Mouse (Mus musculus) midbrain, embryonic 11.5 days (tissue): ENCODE measurements around the gene Dot1l. TPM values are rescaled to one million over a fixed set of nuclear protein-coding genes. Genes with fewer than 3 reads are reported as not detected.
"Not testable (repeated sequence)": the region's sequence is repeated elsewhere in the genome, so short reads cannot be mapped to it uniquely, and the experiment has no call there.

Source experiments
- ATAC-seq: fragments of 200-750 bp; cut with Nextera tagmentation; 2 replicates; pipeline ENCODE4 v1.8.0; 2017; ENCODE audit warnings: moderate TSS enrichment, moderate library complexity; ENCODE audit not compliant: low FRiP score
- DNase-seq: peaks from one replicate; pipeline ENCODE4 v3.0.0; 2015; ENCODE audit warnings: low spot score; ENCODE audit errors: missing footprints
- H3K27ac ChIP-seq: fragments of 300-500 bp; sonication (generic); 2 replicates; pipeline ENCODE4 v1.5.1; 2014; ENCODE audit warnings: low read depth, low read length
- H3K27me3 ChIP-seq: fragments of 300-500 bp; sonication (generic); 2 replicates; pipeline ENCODE4 v1.6.1; 2014; ENCODE audit warnings: mild to moderate bottlenecking, low read length, moderate library complexity, mixed read lengths; ENCODE audit not compliant: control insufficient read depth, insufficient read depth
- H3K36me3 ChIP-seq: fragments of 300-500 bp; sonication (generic); 2 replicates; pipeline ENCODE4 v1.6.1; 2014; ENCODE audit warnings: mild to moderate bottlenecking, low read length, moderate library complexity, mixed read lengths; ENCODE audit not compliant: control insufficient read depth, insufficient read depth
- H3K4me1 ChIP-seq: fragments of 300-500 bp; sonication (generic); 2 replicates; pipeline ENCODE4 v1.6.1; 2014; ENCODE audit warnings: low read length; ENCODE audit not compliant: control insufficient read depth, insufficient read depth
- H3K4me2 ChIP-seq: fragments of 300-500 bp; sonication (generic); 2 replicates; pipeline ENCODE4 v1.6.1; 2014; ENCODE audit warnings: mild to moderate bottlenecking, moderate library complexity
- H3K4me3 ChIP-seq: fragments of 300-500 bp; sonication (generic); 2 replicates; pipeline ENCODE4 v1.5.1; 2014; ENCODE audit warnings: low read depth, low read length
- H3K9ac ChIP-seq: fragments of 300-500 bp; sonication (generic); 2 replicates; pipeline ENCODE4 v1.6.1; 2014; ENCODE audit warnings: low read length
- H3K9me3 ChIP-seq: fragments of 300-500 bp; sonication (generic); 2 replicates; pipeline ENCODE4 v1.6.1; 2016; ENCODE audit warnings: low read length; ENCODE audit not compliant: control insufficient read depth
- WGBS: fragments of 180-500 bp; shearing (Covaris S2); extraction: QIAGEN DNeasy Blood & Tissue Kit; methylation state at CpG from one replicate; pipeline ENCODE4 v1.1.7; 2014; 5-methylcytosine and 5-hydroxymethylcytosine counted together
- polyA plus RNA-seq: library from polyadenylated mRNA; unstranded; fragments of >200 nt; fragmentation: Nextera tagmentation; extraction: Ambion mirVana; gene quantifications from 2 replicates; pipeline ENCODE4 v1.2.1, GENCODE M21; 2014

Dot1l gene
- polyA plus RNA-seq, 1 experiment from 2014 or later: 18.8 TPM

DNA sequence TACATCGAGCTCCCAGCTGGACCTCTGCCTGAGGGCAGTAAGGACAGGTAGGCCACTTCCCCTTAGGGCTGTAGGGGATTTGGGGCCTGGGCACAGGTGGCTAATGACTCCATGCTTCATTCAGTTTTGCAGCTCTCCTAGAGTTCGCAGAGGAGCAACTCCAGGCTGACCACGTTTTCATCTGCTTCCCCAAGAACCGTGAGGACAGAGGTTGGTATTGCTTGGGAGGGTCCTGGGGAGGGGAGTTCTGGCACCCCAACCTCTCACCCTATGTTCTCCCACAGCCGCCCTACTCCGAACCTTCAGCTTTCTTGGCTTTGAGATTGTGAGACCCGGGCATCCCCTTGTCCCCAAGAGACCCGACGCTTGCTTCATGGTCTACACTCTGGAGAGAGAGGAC is 73.6 kb downstream of the Dot1l start:
- H3K4me1 ChIP-seq: peaks cover 27% of the 10 kb centered on the region
- H3K27ac ChIP-seq, ATAC-seq, H3K4me2 ChIP-seq, H3K27me3 ChIP-seq, H3K9ac ChIP-seq, H3K36me3 ChIP-seq, H3K9me3 ChIP-seq, DNase-seq: not testable (repeated sequence)
- WGBS: 91% methylated on average over 9 of the region's 9 CpGs
- 0 out of 2 replicates have a peak overlapping the region, but pooled peaks have one; percentile 78 for H3K4me3 ChIP-seq

DNA sequence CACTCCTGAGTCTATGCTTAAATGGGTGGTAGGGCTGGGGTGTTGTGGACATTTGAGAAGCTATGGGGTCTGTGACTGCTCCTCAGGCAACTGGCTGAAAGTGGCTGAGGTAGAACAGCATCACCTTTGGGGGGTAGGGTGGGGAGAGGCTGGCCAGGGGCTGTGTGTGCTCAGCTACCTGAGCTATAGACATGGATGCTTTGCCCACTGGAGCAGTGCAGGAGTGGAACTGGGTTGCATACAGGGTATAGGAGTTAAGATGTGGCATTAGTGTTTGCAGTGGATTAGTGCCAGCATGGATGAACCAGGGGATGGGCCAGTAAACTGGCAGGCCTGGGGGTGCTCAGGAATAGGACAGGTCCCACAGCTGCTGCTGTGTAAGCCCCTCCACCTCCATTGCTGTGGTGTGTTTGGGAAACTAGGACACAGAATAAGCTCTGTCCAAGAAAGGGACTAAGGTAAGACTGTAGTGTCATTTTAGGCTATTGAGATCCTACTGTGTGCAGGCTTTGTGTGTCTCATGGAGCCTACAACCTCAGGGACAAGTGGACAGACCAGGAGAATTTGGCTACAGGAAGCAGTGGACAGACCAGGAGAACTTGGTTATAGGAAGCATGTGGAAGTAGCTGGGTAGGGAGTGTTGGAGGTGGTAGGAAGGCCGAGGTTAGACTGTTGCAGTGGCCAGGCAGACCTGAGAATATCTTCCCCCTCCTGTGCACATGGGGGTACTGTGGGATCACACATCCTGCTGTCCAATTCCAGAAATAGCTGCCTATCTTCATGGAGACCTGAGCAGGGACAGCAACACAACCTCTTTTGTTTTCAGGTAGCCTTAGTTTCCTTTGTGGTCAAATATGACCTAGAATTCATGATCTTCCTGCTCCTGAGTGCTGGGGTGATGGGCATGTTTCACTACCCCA is 74.6 kb downstream of the Dot1l start:
- Histone ChIP-seq H3K9ac (no peak overlapping the region), H3K4me2 (no peak overlapping the region), H3K27me3 (peaks cover 4% of the 10 kb centered on the region), H3K4me1 (peaks cover 27% of the 10 kb centered on the region), H3K36me3 (peaks cover 8% of the 10 kb centered on the region; the same call in 1 of the 2 replicates), H3K27ac (no peak overlapping the region), H3K9me3 (no peaks in the 10 kb centered on the region), H3K4me3 (0 out of 2 replicates have a peak overlapping the region, but pooled peaks have one; percentile 3)
- ATAC-seq (no peak), DNase-seq (no peak)
- 70% methylated on average over 1 of the region's 1 CpGs for WGBS

DNA sequence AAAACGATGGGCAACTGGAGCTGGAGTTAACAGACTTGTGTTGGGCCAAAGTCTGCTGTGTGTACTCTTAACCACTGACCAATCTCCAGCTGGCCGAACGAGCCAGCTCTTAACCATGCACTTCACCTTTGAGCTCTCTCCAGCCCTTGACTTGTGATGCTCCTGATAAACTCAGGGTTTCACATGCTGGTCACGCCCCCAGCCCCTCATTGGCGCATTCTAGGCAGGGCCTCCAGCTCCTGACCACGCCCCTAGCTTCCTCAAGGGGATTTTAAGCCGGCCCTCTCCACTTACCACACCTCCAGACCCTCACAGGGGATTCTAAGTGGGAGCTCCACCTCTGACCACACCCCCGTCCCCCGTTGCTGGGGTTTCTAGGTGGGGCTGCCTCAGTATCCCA is 76.1 kb downstream of the Dot1l start:
- no peaks in the 10 kb centered on the region for H3K9me3 ChIP-seq
- no peak overlapping the region for H3K4me2 ChIP-seq
- peaks cover 27% of the 10 kb centered on the region for H3K4me1 ChIP-seq
- ATAC-seq: 0 out of 2 replicates have a peak, but pooled peaks have one; percentile 3
- no peak overlapping the region for H3K9ac ChIP-seq
- WGBS: 3% methylated on average over 9 of the region's 9 CpGs
- peak; percentile 93 for DNase-seq
- peaks cover 8% of the 10 kb centered on the region; the same call in 1 of the 2 replicates for H3K36me3 ChIP-seq
- peaks cover 19% of the 10 kb centered on the region for H3K27me3 ChIP-seq
- no peak overlapping the region for H3K27ac ChIP-seq
- no peak overlapping the region for H3K4me3 ChIP-seq

- H3K9me3 ChIP-seq: no peaks in the 10 kb centered on the region
- H3K9ac ChIP-seq: no peak overlapping the region
- DNase-seq: no peak
- no peak overlapping the region for H3K4me3 ChIP-seq
- H3K4me1 ChIP-seq: peaks cover 23% of the 10 kb centered on the region
- peaks cover 21% of the 10 kb centered on the region for H3K27me3 ChIP-seq
- no peak overlapping the region for H3K4me2 ChIP-seq
- ATAC-seq: no peak
- no peak overlapping the region for H3K27ac ChIP-seq
- WGBS: 42% methylated on average over 7 of the region's 7 CpGs
- peaks cover 8% of the 10 kb centered on the region; the same call in 1 of the 2 replicates for H3K36me3 ChIP-seq
Measured at GRCm38 (mm10) chr10:80832818-80833217, 77.8 kb downstream of the Dot1l start.

- Histone ChIP-seq H3K27ac (no peak overlapping the region), H3K4me1 (peaks cover 16% of the 10 kb centered on the region), H3K9me3 (no peaks in the 10 kb centered on the region), H3K27me3 (peaks cover 21% of the 10 kb centered on the region), H3K4me3 (no peak overlapping the region), H3K4me2 (no peak overlapping the region), H3K36me3 (no peaks in the 10 kb centered on the region), H3K9ac (no peak overlapping the region)
- no peak for DNase-seq
- 51% methylated on average over 30 of the region's 30 CpGs for WGBS
- no peak for ATAC-seq
Measured at GRCm38 (mm10) chr10:80835617-80836016, 80.6 kb downstream of the Dot1l start.

DNA sequence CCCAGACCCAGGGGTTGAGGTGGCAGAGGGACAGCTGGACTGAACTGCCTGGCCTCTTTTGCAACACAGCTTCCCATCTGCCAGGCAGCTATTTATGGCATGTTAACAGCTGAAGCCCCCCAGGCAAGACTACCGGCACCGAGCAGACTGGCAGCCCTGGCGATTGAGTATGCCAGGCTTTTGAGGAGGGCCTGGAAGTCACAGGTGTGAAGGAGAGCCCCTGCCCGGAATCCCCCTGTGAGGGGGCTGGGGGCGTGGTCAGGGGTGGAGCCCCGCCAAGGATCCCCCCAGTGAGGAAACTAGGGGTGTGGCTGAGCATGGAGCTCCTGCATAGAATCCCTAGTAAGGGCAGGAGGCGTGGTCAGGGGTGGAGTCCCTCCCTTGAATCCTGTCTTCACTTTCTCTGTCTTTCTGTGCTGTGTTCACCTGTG is 82.0 kb downstream of the Dot1l start:
- Histone ChIP-seq H3K4me3 (no peak overlapping the region), H3K9me3 (no peaks in the 10 kb centered on the region), H3K36me3 (no peaks in the 10 kb centered on the region), H3K27ac (no peak overlapping the region), H3K27me3 (peaks cover 21% of the 10 kb centered on the region), H3K9ac (no peak overlapping the region), H3K4me2 (no peak overlapping the region), H3K4me1 (peaks cover 6% of the 10 kb centered on the region)
- ATAC-seq (no peak), DNase-seq (peak; percentile 72)
- WGBS: 62% methylated on average over 7 of the region's 7 CpGs

- Histone ChIP-seq H3K4me1 (peaks cover 4% of the 10 kb centered on the region), H3K36me3 (no peaks in the 10 kb centered on the region), H3K27me3 (peaks cover 27% of the 10 kb centered on the region), H3K4me2 (no peak overlapping the region), H3K27ac (no peak overlapping the region), H3K9ac (no peak overlapping the region), H3K9me3 (no peaks in the 10 kb centered on the region), H3K4me3 (no peak overlapping the region)
- DNase-seq (peak; percentile 54), ATAC-seq (no peak)
- WGBS: 21% methylated on average over 2 of the region's 2 CpGs
Measured at GRCm38 (mm10) chr10:80837827-80838226, 82.8 kb downstream of the Dot1l start.

- Histone ChIP-seq H3K9me3 (no peaks in the 10 kb centered on the region), H3K36me3 (no peaks in the 10 kb centered on the region), H3K27ac (no peak overlapping the region), H3K4me3 (no peak overlapping the region), H3K4me1 (peaks cover 3% of the 10 kb centered on the region; the same call in 1 of the 2 replicates), H3K4me2 (no peak overlapping the region), H3K9ac (no peak overlapping the region), H3K27me3 (peaks cover 33% of the 10 kb centered on the region)
- 55% methylated on average over 2 of the region's 2 CpGs for WGBS
- no peak for ATAC-seq
- DNase-seq: peak; percentile 79
Measured at GRCm38 (mm10) chr10:80838346-80838912, 83.4 kb downstream of the Dot1l start.

- ATAC-seq (no peak), DNase-seq (peak; percentile 64)
- H3K4me2 ChIP-seq: no peak overlapping the region
- H3K4me1 ChIP-seq: peaks cover 8% of the 10 kb centered on the region
- H3K9me3 ChIP-seq: no peaks in the 10 kb centered on the region
- 61% methylated on average over 6 of the region's 6 CpGs for WGBS
- no peak overlapping the region for H3K4me3 ChIP-seq
- H3K9ac ChIP-seq: no peak overlapping the region
- H3K27me3 ChIP-seq: peaks cover 41% of the 10 kb centered on the region
- no peak overlapping the region for H3K27ac ChIP-seq
- no peaks in the 10 kb centered on the region for H3K36me3 ChIP-seq
Measured at GRCm38 (mm10) chr10:80839848-80840247, 84.8 kb downstream of the Dot1l start.
